Mouse (Mus musculus): ENCODE measurements around the gene Mark4.

The Mark4 gene

DNA sequence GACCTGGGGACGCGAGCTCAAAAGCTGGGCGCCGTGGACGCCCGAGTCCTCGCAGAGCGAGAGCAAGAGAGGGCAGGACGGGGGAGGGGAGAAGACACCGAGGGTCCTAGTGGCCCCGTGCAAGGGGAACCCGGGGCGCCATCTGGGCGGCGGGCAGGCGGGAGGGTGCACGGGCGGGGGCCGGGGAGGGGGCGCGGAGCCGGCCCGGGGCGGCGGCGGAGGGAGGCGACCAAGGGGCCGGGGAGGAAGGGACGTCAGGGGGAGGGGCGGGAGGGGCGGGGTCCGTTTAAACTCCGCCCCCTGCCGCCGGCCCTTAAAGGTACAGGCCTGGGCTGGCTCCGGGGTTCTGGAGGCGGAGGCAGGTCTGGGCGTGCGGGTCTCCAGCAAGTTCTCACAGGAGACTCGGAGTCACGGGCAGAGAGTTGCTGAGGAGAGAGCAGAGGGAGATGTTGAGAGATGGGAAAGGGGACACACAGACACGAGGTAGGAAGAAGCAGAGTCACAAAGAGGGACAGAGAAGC, at the start of gene Mark4:
Mark4 (minus strand) TSS at position 231 of the 521 bp plus-strand sequence.
- DNase-seq (ENCODE audit: extremely low read depth, insufficient read length, low spot score), result peak; percentile 81

DNA sequence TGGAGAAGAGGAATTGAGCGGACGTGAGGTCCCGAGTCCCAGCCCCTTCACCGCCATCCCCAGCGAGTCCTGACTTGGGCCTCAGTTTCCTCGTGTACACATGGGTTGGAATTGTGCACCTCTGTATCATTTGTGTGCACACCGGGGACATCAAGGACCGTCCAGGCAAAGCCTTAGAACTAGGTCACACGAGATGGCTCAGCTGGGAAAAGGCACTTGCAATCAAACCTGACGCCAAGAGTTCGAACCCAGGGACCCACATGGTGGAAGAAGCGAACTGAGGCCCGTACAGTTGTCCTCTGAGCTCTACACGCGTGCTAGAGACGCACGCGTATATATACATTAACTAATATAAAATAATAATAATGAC, 49.0 kb upstream of the Mark4 start:
- no peak for DNase-seq (ENCODE audit: extremely low read depth, insufficient read length, low spot score)

DNA sequence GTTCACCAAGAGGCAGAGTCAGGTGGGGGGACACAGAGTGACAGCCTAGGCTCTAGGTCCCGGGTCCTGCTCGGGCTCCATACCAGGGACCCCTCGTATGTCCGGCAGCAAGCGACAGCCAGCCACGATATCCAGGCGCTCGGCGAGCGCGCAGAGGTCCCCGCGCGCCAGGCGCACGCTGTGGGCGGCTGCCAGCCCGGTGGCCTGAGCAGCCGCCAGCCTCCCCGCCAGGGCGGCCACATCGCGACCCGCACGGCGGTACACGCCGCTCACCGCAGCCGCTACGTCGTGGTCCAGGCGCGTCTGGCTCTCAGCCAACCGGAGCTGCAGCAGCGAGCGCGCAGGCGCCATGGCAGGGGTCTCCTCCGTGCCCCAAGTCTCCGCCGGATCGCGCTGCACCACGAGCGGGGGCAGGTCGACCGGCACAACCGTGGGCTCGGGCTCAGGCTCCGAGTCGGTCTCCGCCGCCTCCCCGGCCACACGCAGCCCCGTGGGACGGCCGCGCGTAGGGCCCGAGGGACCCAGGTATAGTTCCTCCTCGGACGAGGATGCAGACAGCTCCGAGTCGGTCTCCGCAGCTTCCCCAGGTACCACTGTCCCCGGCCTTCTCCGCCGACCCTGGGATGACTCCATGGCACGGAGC, 48.5 kb upstream of the Mark4 start:
- DNase-seq (ENCODE audit: extremely low read depth, insufficient read length, low spot score), result no peak

DNA sequence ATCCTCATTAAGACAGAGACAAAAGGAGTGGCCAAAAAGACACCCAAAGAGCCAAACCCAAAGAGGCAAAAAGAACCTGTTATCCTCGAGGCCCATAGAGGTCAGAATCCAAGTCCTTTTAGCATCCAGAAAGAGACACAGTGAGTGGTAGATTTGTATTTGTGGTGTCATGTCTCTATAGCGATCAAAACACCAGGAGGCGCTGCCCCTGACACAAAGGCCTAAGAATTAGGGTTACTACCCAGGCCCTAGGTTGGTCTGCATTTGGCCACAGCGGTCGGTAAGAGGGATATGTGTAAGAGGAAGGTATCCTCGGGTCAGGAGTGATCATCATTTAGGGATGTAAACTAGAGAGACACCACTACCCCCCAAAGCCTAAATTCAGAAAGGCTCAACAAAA, 47.7 kb upstream of the Mark4 start:
- no peak for DNase-seq (ENCODE audit: extremely low read depth, insufficient read length, low spot score)

DNA sequence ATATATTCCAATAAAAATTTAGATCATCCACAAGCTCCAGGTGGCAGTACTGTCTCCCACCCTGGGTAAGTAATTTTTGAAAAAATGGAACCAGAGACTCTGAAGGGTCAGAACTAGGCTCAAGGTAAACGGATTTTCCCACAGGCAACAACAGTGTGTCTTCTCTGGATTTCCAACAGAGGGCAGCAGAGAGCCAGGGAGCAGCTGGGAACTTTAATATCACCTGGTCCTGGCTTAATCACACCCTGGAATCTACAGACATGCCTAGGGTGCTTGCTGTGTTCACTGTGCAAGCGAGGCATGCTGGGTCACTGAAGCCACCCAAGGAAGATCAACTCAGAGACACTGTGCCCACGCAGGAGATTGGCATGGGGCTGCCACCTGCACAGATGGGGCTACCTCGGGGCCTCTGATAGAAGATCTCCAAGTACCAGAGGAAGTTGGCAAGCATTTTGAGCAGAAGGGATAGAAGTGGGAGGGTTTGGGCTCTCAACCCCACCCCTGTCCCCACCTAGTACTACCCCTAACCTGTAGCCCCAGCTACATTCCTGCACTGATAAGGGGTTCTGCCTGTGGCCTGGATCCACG, 45.0 kb upstream of the Mark4 start:
- no peak for DNase-seq (ENCODE audit: extremely low read depth, insufficient read length, low spot score)

DNA sequence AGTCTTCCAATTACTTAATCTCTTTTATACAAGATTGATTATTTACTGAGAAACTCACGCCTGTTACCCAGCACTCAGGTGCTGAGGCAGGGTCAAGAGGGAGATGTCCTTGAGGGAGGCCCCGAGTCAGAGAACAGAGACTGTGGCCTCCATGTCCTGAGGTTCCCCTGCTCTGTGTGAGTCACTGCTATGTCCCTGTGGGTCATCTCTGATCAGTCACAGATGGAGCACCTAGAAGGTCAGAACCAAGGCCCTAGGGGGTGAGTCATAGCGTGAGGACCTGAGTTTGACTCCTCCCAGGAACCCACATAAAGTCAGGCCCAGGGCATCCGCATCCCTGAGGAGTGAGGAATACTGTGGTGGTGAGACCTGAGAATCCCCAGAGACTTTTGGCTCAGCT, 43.0 kb upstream of the Mark4 start:
- no peak for DNase-seq (ENCODE audit: extremely low read depth, insufficient read length, low spot score)

DNA sequence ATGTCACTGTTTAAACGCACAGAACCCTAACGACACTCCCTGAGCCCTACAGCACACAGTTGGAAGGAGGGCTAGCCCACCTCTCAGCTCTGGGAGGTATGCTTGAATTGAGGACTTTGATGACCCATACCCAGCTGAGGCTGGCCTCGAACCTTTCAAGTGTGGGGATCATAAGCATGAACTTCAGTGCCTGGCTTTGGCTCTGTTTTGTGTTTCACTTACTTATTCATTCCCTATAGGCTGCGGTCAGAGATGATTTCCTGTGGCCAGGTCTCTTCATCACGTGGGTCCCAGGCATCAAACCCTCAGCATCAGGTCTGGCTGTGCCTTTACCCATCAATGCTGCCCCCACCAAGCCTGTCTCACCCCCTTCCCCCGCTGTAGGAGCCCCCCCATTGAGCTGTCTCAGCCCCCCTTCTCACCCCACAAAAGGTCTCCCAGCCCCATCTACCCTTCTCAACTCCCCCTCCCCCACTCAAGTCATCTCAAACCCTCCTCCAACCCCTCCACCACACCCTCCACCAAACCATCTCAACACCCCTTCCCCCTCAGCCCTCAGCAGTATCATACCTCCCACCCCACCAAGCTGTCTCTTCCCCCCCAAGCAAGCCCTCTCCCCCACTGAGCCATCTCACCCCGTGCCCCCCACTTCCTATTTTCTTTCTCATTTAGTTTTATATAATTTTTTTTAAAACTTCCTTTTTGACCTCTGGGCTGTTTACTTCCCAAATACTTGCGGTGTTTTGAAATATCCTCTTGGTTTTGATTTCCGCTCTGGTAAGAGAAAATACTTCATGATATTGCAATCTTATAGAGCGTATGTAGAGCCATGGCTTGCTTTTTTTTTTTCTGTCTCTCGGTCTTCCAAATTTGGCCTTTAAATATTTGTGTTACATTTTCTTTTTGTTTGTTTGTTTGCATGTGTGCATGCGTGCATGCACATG, 42.1 kb upstream of the Mark4 start:
- no peak for DNase-seq (ENCODE audit: extremely low read depth, insufficient read length, low spot score)

DNA sequence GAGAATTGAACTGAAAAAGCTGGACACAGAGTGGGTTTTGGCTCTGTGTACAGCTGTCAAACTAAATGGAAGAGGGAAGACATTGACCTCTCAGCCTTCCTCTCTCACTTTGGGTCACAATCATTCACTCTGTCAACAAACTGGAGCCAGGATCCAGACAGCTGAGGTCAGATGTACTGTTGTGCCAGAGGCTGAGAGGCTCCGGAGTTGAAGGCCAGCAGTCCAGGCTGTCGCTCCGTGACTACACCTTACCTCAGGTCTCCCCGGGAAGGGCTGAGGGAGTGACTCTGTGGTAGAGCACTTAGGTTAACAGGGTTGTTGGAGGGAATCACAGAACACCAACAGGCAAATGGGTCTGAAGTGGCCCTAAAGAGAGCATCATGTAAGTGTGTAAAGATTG, 39.7 kb upstream of the Mark4 start:
- no peak for DNase-seq (ENCODE audit: extremely low read depth, insufficient read length, low spot score)

DNA sequence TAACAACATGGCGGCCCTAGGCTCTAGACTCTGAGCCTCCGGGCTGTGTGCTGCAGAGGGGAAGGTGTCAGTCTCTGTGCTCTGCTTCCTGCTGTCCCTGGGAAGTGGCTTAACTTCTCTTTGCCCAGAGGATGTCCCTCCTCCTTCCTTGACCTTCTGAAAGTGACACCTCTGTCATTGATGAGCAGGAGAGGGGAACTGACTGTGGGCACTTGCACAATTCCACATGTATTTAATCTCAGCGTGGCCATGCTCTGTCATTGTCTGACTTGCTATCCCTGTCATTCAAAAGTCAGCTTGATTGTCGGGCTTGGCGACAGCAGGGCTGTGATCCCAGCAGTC, 37.6 kb upstream of the Mark4 start:
- DNase-seq (ENCODE audit: extremely low read depth, insufficient read length, low spot score), result no peak

DNA sequence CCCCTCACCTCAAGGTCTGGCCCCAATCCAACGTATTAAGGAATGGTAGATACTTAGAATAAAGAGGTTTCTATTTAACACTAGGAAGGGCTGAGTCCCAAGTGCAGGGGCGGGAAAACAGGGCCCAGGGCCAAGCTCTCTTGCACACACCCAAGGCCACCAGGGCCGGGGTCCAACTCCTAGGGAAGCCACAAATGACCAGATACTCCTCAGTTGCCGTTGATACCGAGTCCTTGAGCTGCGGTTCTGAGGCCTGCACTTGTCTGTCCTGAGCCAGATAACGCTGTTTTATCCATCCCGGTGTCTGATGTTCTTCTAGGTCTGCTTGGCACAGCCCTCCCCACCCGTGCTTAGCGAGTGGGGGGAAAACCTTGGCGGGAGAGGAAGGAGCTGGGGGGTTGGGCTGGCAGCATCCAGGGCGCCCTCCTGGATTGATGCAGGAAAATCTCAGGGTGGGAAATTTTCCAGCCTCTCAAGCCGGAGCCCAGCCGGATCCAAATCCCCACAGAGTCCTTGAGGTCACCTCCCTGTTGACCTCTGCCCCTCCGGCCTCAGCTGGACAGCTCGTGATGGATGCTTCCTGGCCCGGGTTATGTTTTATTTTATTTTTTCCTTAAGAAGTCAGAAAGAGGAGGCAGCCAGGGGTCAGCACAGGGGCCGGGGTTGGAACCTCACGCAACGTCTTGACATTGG, 37.0 kb upstream of the Mark4 start:
- no peak for DNase-seq (ENCODE audit: extremely low read depth, insufficient read length, low spot score)

DNA sequence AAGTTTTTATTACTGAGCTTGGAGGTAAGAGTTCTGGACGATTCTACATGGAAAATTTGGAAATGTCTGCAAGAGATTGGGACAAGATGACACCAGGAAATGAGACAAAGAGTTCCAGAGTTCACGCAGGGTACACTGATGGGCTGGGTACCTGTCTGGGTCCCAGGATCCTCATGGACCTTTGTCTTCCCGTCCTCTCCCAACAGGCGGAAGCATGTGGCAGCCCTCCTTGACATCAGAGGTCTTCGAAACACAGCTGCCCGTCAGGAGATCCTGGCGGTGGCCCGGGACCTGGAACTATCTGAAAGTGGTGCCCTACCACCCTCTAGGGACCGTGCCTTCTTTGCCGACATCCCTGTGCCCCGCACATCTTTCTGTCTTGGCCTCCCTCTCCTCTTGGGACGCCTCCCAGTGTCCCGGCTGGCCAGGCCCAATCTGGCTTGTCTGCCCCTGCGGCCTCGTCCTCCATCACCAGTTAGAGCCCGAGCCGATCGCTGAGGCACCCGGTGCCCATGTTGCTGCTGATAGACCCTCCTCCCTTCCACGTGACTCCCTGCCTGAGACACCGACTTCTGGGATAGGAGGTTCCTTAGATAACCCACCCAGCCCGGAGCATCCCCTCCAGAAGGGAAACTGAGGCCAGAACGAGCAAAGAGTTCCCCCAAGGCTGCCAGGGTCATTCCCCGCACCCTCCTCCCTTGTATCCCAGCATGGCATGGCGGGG, 36.3 kb upstream of the Mark4 start:
- no peak for DNase-seq (ENCODE audit: extremely low read depth, insufficient read length, low spot score)

DNA sequence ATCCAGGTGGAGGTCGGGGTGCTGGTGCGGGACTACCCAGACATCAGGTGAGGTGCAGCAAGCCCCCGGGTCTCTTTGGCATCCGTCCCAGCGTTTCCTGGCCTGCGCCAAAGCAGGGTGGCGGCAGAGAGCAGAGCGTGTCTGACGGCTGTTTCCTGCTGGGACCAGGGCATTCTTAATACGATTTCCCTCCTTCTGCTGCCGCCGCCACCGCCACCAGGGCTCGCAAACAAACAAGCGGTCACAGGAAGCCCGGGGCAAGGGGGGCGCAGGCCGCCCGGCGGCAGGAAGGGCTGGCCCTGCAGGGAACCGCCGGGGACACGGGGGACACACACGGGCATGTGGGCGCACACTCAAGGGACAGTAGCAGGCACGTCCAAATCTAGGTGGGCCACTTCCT, 33.1 kb upstream of the Mark4 start:
- no peak for DNase-seq (ENCODE audit: extremely low read depth, insufficient read length, low spot score)

DNA sequence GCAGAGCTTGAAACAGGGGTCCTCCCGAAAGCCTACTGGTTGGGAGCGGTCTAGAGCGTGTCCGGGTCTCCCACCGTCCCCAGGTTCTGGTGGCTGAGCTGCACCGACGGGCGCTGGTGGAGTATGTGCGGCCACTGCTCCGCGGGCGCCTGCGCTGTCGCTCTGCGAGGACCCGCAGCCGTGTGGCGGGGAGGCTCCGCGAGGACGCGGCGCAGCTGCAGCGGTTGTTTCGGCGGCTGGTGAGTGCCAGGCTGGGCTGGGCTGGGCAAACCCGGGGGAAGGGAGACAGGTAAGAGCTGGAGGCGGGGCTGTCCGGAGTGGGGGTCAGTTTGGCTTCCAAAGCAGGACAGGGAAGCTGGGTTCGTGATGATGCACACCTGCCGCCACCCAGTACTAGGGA, 30.9 kb upstream of the Mark4 start:
- DNase-seq (ENCODE audit: extremely low read depth, insufficient read length, low spot score), result no peak

DNA sequence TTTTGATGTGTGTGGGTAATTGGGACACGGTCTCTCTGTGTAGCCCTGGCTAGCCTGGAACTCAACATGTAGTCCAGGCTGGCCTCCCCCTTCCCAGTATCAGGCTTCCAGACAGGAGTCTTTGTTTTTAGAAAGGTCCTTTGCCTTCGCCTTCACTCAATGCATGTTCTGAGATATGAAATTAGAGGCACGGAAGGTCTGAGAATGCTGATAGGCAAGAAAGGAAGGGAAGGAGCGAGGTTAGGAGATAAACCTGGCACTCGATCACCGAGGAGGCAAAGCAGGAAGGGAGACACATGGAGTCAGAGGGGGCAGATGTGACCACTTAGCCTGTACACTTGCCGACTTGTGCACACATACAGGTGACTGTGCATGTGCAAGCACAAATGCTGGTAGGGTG, 27.9 kb upstream of the Mark4 start:
- no peak for DNase-seq (ENCODE audit: extremely low read depth, insufficient read length, low spot score)

DNA sequence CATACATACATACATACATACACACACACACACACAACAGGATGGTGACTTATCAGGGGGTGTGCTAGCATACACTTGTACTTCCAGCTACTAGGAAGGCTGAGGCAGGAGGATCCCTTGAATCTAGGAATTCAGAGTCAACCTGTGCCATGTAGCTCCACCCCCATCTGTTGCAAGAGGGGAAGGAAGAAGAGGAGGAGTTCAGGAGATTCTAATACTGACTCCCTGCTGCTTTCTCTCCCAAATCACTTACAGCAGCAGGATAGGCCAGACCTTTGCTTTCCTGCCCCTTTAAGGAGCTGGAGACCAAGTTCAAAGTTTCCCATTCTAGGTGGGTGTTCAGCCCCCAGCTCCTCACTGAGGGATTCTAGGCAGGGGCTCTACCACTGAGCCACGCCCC, 26.9 kb upstream of the Mark4 start:
- DNase-seq (ENCODE audit: extremely low read depth, insufficient read length, low spot score), result no peak

DNA sequence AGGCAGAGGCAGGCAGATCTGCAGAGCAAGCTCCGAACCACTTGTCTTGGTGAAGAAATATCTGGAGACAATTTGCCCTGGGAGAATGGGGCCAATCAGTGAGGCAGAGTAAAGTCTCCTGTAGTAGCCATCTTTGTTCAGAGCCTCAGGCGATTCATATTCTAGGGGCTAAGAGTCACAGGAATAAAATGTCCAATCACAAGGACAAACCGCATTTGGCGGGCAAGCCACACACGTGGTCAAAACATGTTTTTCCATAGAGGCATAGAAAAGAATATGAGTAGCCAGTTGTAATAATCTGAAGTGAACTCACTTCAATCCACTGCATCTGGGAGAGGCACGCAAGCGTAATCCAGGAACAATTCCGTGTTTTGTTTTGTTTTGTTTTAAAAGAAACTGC, 24.7 kb upstream of the Mark4 start:
- no peak for DNase-seq (ENCODE audit: extremely low read depth, insufficient read length, low spot score)

DNA sequence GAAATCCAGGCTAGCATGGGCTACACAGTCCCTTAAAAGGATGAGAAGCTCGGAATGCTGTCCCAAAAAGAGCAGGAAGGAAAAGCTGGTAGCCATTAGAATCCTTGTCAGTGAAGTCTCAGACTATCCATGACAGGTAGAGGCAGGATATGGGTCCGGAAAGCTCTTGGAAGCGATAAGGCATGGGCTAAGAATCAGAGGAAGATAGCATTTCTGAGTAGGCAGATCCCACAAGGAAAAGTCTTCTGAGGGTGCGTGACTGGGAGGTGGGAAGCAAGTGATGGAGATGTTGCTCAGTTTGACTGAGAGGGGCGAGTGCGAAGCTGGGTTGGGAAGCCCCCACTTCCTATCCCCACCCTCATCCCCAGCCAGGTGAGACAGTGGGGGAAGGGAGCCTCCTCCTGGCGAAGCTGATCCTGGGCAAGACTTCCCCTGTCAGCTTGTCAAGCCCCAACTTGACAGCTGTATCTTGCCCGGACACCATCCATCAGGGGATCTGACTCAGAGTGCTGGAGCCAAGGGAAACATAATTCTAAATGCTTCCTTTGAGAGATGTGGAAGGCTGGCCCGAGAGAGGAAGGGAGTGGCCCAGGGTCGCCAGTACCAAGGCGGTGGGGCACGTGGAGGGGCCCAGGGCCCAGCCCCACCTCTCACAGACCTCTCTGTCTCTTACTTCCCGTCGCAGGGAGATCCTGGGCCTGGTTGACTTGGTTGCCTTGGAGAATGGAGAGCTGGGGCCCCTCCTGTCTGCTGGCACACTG, 19.2 kb upstream of the Mark4 start:
- DNase-seq (ENCODE audit: extremely low read depth, insufficient read length, low spot score), result no peak

DNA sequence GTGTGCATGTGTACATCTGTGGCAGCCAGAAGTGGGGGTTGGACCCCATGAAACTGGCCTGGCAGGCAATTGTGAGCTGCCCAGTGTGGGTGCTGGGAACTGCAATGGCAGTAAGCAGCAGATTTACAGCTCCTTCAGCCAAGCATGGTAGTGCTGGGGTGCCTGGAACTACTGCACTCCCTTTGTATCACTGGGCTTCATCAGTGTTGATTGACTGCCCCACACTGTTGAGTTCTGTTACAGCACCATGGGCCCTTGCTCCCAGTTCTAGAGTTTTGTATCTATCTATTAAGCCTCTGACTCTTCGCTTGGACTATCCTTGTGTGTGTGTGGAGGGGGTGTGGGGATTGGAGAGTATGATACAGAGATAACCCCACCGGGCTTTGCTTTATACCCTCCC, 18.5 kb upstream of the Mark4 start:
- no peak for DNase-seq (ENCODE audit: extremely low read depth, insufficient read length, low spot score)

DNA sequence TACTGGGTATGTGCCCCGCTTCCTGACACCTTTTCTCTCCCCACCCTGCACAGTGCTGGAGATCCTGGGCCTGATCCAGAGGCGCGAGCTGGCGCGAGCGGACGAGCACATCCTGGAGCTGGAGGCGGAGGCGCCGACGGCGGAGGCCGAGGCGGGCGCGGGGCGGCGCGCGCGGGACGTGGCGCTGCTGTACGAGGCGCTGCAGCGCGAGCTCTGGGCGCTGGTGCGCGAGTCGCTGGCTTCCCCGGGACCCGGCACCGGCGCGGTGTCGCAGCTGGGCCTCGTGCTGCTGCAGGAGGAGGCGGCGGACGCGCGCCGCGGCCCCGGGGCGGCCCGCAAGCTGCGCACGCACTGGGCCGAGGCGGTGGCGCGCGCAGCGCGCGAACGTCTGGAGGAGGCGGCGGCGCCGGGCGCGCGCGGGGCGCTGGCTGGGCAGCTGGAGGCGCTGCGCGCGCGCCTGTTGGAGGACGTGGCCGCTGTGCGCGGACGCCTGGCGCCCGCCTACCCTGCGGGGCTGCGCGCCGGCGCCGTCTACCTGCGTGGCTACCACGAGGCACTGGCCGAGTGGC, 15.3 kb upstream of the Mark4 start:
- DNase-seq (ENCODE audit: extremely low read depth, insufficient read length, low spot score), result no peak

DNA sequence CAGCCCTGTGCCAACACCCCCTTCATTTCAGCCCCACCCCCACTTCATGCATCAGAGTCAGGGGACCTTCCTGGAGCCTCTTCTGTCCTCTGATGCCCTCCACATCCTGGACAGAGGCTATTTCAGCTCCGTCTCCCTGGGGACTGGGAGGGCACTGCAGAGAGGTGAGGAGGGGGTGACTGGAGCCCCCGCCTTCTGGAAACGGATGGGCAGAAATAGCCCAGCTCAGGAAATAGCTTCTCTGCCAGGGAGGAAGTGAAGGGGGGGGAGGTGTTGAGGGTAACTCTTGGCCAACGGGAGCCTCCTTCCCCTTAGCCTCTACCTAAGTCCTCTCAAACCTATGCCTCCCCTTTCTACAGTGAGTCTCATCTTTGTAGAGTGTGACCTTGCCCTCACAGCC, 13.8 kb upstream of the Mark4 start:
- no peak for DNase-seq (ENCODE audit: extremely low read depth, insufficient read length, low spot score)

All from 3134 (cell line).